In the genomic region with DNA sequence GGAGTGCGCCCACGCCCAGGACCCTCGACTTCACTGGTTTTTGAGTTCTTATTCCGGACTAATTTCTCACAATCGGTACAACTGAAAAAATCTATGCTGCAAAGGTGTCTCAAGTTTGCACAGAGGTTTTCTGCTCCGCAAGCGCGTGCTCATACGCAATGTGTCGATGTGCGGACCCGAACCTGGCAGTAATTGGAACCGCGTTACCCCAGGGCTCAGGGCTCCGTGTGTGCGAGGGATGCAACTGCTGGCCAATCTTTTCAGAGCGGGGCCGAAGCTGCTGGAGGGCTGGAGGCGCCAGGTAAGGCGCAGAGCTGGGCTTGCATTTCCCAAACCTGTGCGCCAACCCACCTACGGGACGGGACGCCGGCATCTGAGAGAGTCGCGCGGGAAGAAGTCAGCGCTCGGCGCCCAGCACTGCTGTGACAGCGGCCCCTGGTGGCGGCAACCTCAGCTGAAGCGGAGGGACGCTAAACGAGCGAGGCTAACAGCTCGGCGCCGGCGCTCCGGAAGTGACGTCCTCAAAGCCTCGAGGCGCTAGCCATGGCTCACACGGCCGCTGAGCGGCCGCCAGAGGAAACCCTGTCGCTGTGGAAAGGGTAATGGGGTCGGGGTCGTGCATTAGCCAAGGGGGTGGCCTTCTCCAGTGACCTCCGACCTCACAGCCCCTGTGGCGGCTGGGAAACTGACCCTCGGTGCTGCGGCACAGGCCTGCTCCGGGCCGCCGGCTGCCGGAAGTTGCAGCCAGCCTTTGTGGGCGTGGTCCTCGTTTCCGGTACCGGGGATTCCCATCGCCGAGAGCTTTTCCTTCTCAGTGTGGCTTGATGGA, we compare ENCODE assay signal across 8 mouse cellular contexts. TPM values are rescaled to one million over a fixed set of nuclear protein-coding genes. Genes with fewer than 3 reads are reported as not detected.
DNase-seq lines count a peak whose midpoint lies in the region; ATAC-seq lines count a peak whose summit lies in the region.

A gene (plus strand): TSS at position 487 of the 829 bp plus-strand sequence.

- peaks cover 22% of the 10 kb centered on the region for H3K4me1 ChIP-seq in hindbrain, embryonic 12.5 days

- peak; percentile 98 for DNase-seq in NIH3T3 (ENCODE audit: low read depth)
- DNase-seq in cerebellum, postnatal 10 days = peak; percentile 100
- DNase-seq in frontal cortex, postnatal 10 days (ENCODE audit: low spot score in 2 of 2) = peak; percentile 90 to 98
- peak; percentile 98 to 99 for DNase-seq in layer of hippocampus, postnatal 14 days (ENCODE audit: low spot score in 2 of 2)
- peak; percentile 100 for DNase-seq in lung, postnatal 14 days
- peak; percentile 94 for DNase-seq in retina, adult 2 months (ENCODE audit: low read depth, low spot score)
- DNase-seq in thymus, postnatal 36 days = peak; percentile 96 to 99

- ATAC-seq in hindbrain, embryonic 12.5 days (ENCODE audit: low FRiP score) = peak; percentile 95

- H3K27me3 ChIP-seq in hindbrain, embryonic 12.5 days = no peaks in the 10 kb centered on the region

- peak within 1 kb of the TSS; percentile 89 for H3K4me2 ChIP-seq in hindbrain, embryonic 12.5 days (replicated peaks)

- peak within 1 kb of the TSS; percentile 92 for H3K27ac ChIP-seq in hindbrain, embryonic 12.5 days

- H3K4me3 ChIP-seq in hindbrain, embryonic 12.5 days = peak within 1 kb of the TSS; percentile 80

- H3K9ac ChIP-seq in hindbrain, embryonic 12.5 days = peak within 1 kb of the TSS; percentile 89

- peaks cover 11% of the 10 kb centered on the region for H3K36me3 ChIP-seq in hindbrain, embryonic 12.5 days

- under 1% methylated on average over 66 of the region's 66 CpGs for WGBS in hindbrain, embryonic 12.5 days

- H3K9me3 ChIP-seq in hindbrain, embryonic 12.5 days (replicated peaks) = no peaks in the 10 kb centered on the region

RNA-seq across cellular contexts. Expression of the gene that starts here (rescaled TPM):
- 22.2 and 24.9 TPM in 2 replicates for polyA plus RNA-seq in hindbrain, embryonic 12.5 days (2016; fragmentation: Nextera tagmentation; extraction: Ambion mirVana)
- total RNA-seq in layer of hippocampus, postnatal 14 days (2021) = 10 to 100 TPM; 26.3 to 27.7 TPM

Comparison
In these comparisons a context has a peak if more than half of its experiments do, and no peak if none do; other contexts are left out.
1. Peak in every context shown above with its lines: DNase-seq, ATAC-seq, H3K4me3 ChIP-seq and H3K27ac ChIP-seq.